In genomic region chr6:59407482-59407997, GRCm38 (mm10) we compare ENCODE assay signal across 21 mouse cellular contexts.
"Had no signal": no experiment of that assay in that cellular context is flagged by ENCODE, and none has a peak within 500 bp of the region (broad histone marks: within the 10 kb centered on the region; RNA-seq: fewer than 3 reads in every experiment).

No protein-coding gene starts in this region.

- H3K4me3 ChIP-seq: intestine, embryonic 15.5 days; limb, embryonic 12.5 days; limb, embryonic 15.5 days; liver, embryonic 12.5 days; liver, embryonic 15.5 days; lung, embryonic 15.5 days; megakaryocyte, embryonic 14.5 days; midbrain, embryonic 10.5 days; midbrain, embryonic 13.5 days; myocyte; neural tube, embryonic 13.5 days had no signal

- H3K4me2 ChIP-seq: intestine, embryonic 15.5 days; limb, embryonic 12.5 days; limb, embryonic 15.5 days; liver, embryonic 12.5 days; liver, embryonic 15.5 days; lung, embryonic 15.5 days; midbrain, embryonic 13.5 days; neural tube, embryonic 13.5 days had no signal

- H3K4me1 ChIP-seq: intestine, embryonic 15.5 days; limb, embryonic 12.5 days; limb, embryonic 15.5 days; liver, embryonic 12.5 days; liver, embryonic 15.5 days; megakaryocyte, embryonic 14.5 days; neural tube, embryonic 13.5 days had no signal

- ATAC-seq: intestine, embryonic 15.5 days; liver, embryonic 12.5 days; midbrain, embryonic 16.5 days had no signal

- H3K9ac ChIP-seq: intestine, embryonic 15.5 days; limb, embryonic 12.5 days; limb, embryonic 15.5 days; liver, embryonic 12.5 days; liver, embryonic 15.5 days; lung, embryonic 15.5 days; midbrain, embryonic 13.5 days; neural tube, embryonic 13.5 days had no signal

- H3K27ac ChIP-seq: intestine, embryonic 15.5 days; limb, embryonic 12.5 days; limb, embryonic 15.5 days; liver, embryonic 12.5 days; liver, embryonic 15.5 days; lung, embryonic 15.5 days; midbrain, embryonic 10.5 days; midbrain, embryonic 13.5 days; neural tube, embryonic 13.5 days had no signal

- DNase-seq: kidney, adult 11 months; kidney, adult 9 months; left cerebral cortex, postnatal 4 days; lung, adult 18-20 months; lung, postnatal 10 days; lung, postnatal 36 days; retina, postnatal 1 day; thymus, adult 18-20 months; thymus, postnatal 36 days had no signal

- H3K9me3 ChIP-seq: intestine, embryonic 15.5 days; limb, embryonic 12.5 days; limb, embryonic 15.5 days; liver, embryonic 12.5 days; liver, embryonic 15.5 days; lung, embryonic 15.5 days; megakaryocyte, embryonic 14.5 days; midbrain, embryonic 10.5 days; midbrain, embryonic 13.5 days; neural tube, embryonic 13.5 days had no signal

- H3K36me3 ChIP-seq: intestine, embryonic 15.5 days; limb, embryonic 12.5 days; limb, embryonic 15.5 days; liver, embryonic 12.5 days; liver, embryonic 15.5 days; lung, embryonic 15.5 days; midbrain, embryonic 10.5 days; midbrain, embryonic 13.5 days; neural tube, embryonic 13.5 days had no signal

- H3K27me3 ChIP-seq: intestine, embryonic 15.5 days; limb, embryonic 12.5 days; limb, embryonic 15.5 days; liver, embryonic 12.5 days; liver, embryonic 15.5 days; lung, embryonic 15.5 days; megakaryocyte, embryonic 14.5 days; midbrain, embryonic 13.5 days; neural tube, embryonic 13.5 days had no signal
